Mouse (Mus musculus) midbrain, postnatal 0 days (tissue): ENCODE results near the gene Nlrp4b. TPM values are rescaled to one million over a fixed set of nuclear protein-coding genes. Genes with fewer than 3 reads are reported as not detected.
"Not testable (repeated sequence)": the region's sequence is repeated elsewhere in the genome, so short reads cannot be mapped to it uniquely, and the experiment has no call there.

Experiments used
- ATAC-seq: fragments of 200-750 bp; cut with Nextera tagmentation; 2 replicates; pipeline ENCODE4 v1.8.0; 2017; ENCODE audit warnings: moderate number of reproducible peaks, mild to moderate bottlenecking, moderate TSS enrichment, moderate library complexity; ENCODE audit not compliant: low FRiP score
- DNase-seq: peaks from one replicate; pipeline ENCODE4 v3.0.0-alpha.2; 2015; ENCODE audit warnings: low spot score
- H3K27ac ChIP-seq: fragments of 300-500 bp; sonication (generic); 2 replicates; pipeline ENCODE4 v1.5.1; 2014; ENCODE audit warnings: low read depth, mild to moderate bottlenecking, low read length, mixed read lengths
- H3K27me3 ChIP-seq: fragments of 300-500 bp; sonication (generic); 2 replicates; pipeline ENCODE4 v1.6.1; 2014; ENCODE audit warnings: low read length, control low read depth, mixed read lengths; ENCODE audit not compliant: insufficient read depth
- H3K36me3 ChIP-seq: fragments of 300-500 bp; sonication (generic); 2 replicates; pipeline ENCODE4 v1.6.1; 2014; ENCODE audit warnings: low read length, control low read depth, mixed read lengths; ENCODE audit not compliant: insufficient read depth
- H3K4me1 ChIP-seq: fragments of 300-500 bp; sonication (generic); 2 replicates; pipeline ENCODE4 v1.6.1; 2014; ENCODE audit warnings: mild to moderate bottlenecking, control low read depth, antibody characterized with exemption, low read length, mixed read lengths; ENCODE audit not compliant: insufficient read depth
- H3K4me2 ChIP-seq: fragments of 300-500 bp; sonication (generic); 2 replicates; pipeline ENCODE4 v1.6.1; 2014; ENCODE audit warnings: low read depth, mild to moderate bottlenecking, low read length, mixed read lengths; ENCODE audit not compliant: poor library complexity, severe bottlenecking
- H3K4me3 ChIP-seq: fragments of 300-500 bp; sonication (generic); 2 replicates; pipeline ENCODE4 v1.5.1; 2014; ENCODE audit warnings: low read depth, mild to moderate bottlenecking, low read length, moderate library complexity
- H3K9ac ChIP-seq: fragments of 300-500 bp; sonication (generic); replicated peaks from 2 replicates; pipeline ENCODE4 v1.6.1; 2014; ENCODE audit warnings: mild to moderate bottlenecking, low read length, moderate library complexity, mixed read lengths; ENCODE audit not compliant: poor library complexity, severe bottlenecking
- H3K9me3 ChIP-seq: fragments of 300-500 bp; sonication (generic); 2 replicates; pipeline ENCODE4 v1.6.1; 2016; ENCODE audit warnings: low read length, control low read depth
- CTCF ChIP-seq: IDR thresholded peaks from 2 replicates; pipeline ENCODE4 v1.5.1; 2016; ENCODE audit warnings: antibody characterized with exemption, mild to moderate bottlenecking
- WGBS: fragments of 180-500 bp; shearing (Covaris S2); extraction: QIAGEN DNeasy Blood & Tissue Kit; methylation state at CpG from one replicate; pipeline ENCODE4 v1.1.7; 2014; 5-methylcytosine and 5-hydroxymethylcytosine counted together
- polyA plus RNA-seq: library from polyadenylated mRNA; unstranded; fragments of >200 nt; fragmentation: Nextera tagmentation; extraction: Ambion mirVana; gene quantifications from 2 replicates; pipeline ENCODE4 v1.2.1, GENCODE M21; 2015
- total RNA-seq: library from RNA; depleted of rRNA; stranded (reverse); fragments of >200 nt; gene quantifications from 2 replicates; pipeline ENCODE4 v1.2.3, GENCODE M21; 2014; rRNA removed

The Nlrp4b gene
- total RNA-seq (not detected in 2 replicates), polyA plus RNA-seq (not detected in 2 replicates)

DNA sequence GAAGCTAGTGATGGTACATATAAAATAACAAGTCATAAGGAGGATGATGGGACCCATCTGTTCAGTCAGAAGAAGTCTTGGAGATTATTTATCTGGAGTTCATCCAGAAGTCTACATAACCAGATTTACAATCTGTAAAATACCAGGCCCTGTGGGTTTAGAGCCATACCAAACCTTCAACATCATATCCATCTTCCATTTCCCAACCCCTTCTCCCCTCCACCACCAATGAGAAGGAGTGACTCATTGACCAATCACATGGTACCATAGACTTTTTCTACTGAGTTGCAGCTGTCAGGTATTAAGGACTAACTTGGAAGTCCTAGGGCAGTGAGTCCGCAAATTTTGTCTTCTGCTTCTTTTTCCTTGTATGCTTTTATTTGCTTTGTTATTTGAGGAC lies at the start of gene Nlrp4b:
TSS of gene Nlrp4b (plus strand) at position 301 of the 400 bp plus-strand sequence.
- Histone ChIP-seq H3K4me1 (no peaks in the 10 kb centered on the region), H3K4me2 (no peak within 1 kb of the TSS), H3K4me3 (no peak within 1 kb of the TSS), H3K27ac (no peak within 1 kb of the TSS), H3K9ac (no peak within 1 kb of the TSS), H3K9me3 (peaks cover 23% of the 10 kb centered on the region; the same call in 1 of the 2 replicates), H3K36me3 (no peaks in the 10 kb centered on the region), H3K27me3 (no peaks in the 10 kb centered on the region)
- no peak for TF ChIP-seq CTCF
- 95% methylated on average over 1 of the region's 1 CpGs for WGBS
- ATAC-seq: no peak
- DNase-seq: no peak

- Histone ChIP-seq H3K36me3 (no peaks in the 10 kb centered on the region), H3K9ac (no peak within 1 kb of the TSS), H3K4me3 (no peak within 1 kb of the TSS), H3K9me3 (peaks cover 28% of the 10 kb centered on the region; the same call in 1 of the 2 replicates), H3K4me1 (no peaks in the 10 kb centered on the region), H3K27me3 (no peaks in the 10 kb centered on the region), H3K4me2 (no peak within 1 kb of the TSS), H3K27ac (no peak within 1 kb of the TSS)
- ATAC-seq: no peak
- no peak for DNase-seq
- TF ChIP-seq CTCF: no peak
Measured at GRCm38 (mm10) chr7:10754264-10754663, 66.7 kb downstream of the Nlrp4b start, which contains the start of gene Vmn1r71. Gene Vmn1r71, minus strand, starts transcription at chr7:10754364.

DNA sequence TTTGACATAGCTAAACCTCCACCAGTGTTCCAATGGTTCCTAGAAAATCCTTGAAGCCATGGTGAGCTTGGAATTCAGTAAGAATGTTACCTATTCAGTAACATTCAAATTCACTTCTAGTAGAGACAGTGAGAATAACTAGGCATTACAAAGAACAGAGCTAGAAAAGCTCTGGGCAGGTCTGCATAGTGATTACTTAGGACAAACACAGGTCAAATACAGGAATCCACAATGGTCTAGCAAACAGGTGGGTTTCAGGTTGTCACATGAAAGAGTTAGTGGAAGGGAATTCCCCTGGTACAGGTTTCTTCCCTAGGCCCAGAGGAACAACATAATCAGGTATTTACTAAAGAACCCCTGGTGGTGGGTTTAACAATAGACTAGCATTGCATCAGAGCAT lies 70.0 kb downstream of the Nlrp4b start:
- H3K4me1 ChIP-seq, DNase-seq, H3K27me3 ChIP-seq, H3K9ac ChIP-seq, H3K4me3 ChIP-seq, H3K4me2 ChIP-seq, ATAC-seq, H3K36me3 ChIP-seq, H3K27ac ChIP-seq: not testable (repeated sequence)
- H3K9me3 ChIP-seq: peaks cover 28% of the 10 kb centered on the region; the same call in 1 of the 2 replicates

Other genes starting within 250 kb of the Nlrp4b start
- not detected in 2 replicates for gene Vmn1r67, start 244.5 kb upstream of the Nlrp4b start, total RNA-seq
- gene Vmn1r67, start 244.5 kb upstream of the Nlrp4b start, polyA plus RNA-seq: not detected in 2 replicates
- 25.8 and 29.5 TPM in 2 replicates for gene Zik1, start 192.4 kb upstream of the Nlrp4b start, total RNA-seq
- gene Zik1, start 192.4 kb upstream of the Nlrp4b start, polyA plus RNA-seq: 20.1 and 20.2 TPM in 2 replicates
- gene Vmn1r68, start 129.3 kb upstream of the Nlrp4b start, total RNA-seq: not detected in 2 replicates
- gene Vmn1r68, start 129.3 kb upstream of the Nlrp4b start, polyA plus RNA-seq: not detected in 2 replicates
- not detected in 2 replicates for gene Vmn1r69, start 74.1 kb upstream of the Nlrp4b start, total RNA-seq
- gene Vmn1r69, start 74.1 kb upstream of the Nlrp4b start, polyA plus RNA-seq: not detected in 2 replicates
- gene Vmn1r70, start 56.3 kb upstream of the Nlrp4b start, total RNA-seq: not detected in 2 replicates
- not detected in 2 replicates for gene Vmn1r70, start 56.3 kb upstream of the Nlrp4b start, polyA plus RNA-seq
- not detected in 2 replicates for gene Vmn1r71, start 66.6 kb downstream of the Nlrp4b start, total RNA-seq
- gene Vmn1r71, start 66.6 kb downstream of the Nlrp4b start, polyA plus RNA-seq: not detected in 2 replicates
- gene Zscan4b, start 217.3 kb downstream of the Nlrp4b start, total RNA-seq: not detected in 2 replicates
- gene Zscan4b, start 217.3 kb downstream of the Nlrp4b start, polyA plus RNA-seq: not detected in 2 replicates